ENCODE assay signal across 21 mouse cellular contexts in genomic region chr19:34517197-34517596, GRCm38 (mm10). TPM values are rescaled to one million over a fixed set of nuclear protein-coding genes. Genes with fewer than 3 reads are reported as not detected.
DNase-seq lines count a peak whose midpoint lies in the region; ATAC-seq and TF ChIP-seq lines count a peak whose summit lies in the region.
"Had no signal": no experiment of that assay in that cellular context is flagged by ENCODE, and none has a peak within 500 bp of the region (broad histone marks: within the 10 kb centered on the region; RNA-seq: fewer than 3 reads in every experiment).

No protein-coding gene starts in this region.

- H3K9ac ChIP-seq in intestine, embryonic 16.5 days (ENCODE audit: low read depth, low read length), result no peak overlapping the region
- H3K9ac ChIP-seq in intestine, embryonic 15.5 days, result no peak overlapping the region
- H3K9ac ChIP-seq in intestine, postnatal 0 days (ENCODE audit: low read depth, low read length), result no peak overlapping the region
- H3K9ac ChIP-seq: hindbrain, embryonic 12.5 days; limb, embryonic 13.5 days had no signal

- DNase-seq in lung, postnatal 10 days, result peak; percentile 25
- DNase-seq in lung, adult 2 months, result no peak
- DNase-seq in frontal cortex, postnatal 36 days (ENCODE audit: low spot score in 2 of 2), result no peak
- no peak for DNase-seq in urinary bladder, postnatal 10 days (ENCODE audit: low spot score)
- DNase-seq: cerebellum, adult 9-10 months; gastrocnemius, postnatal 10 days; layer of hippocampus, adult 9-11 months; right cerebral cortex, postnatal 14 days; thymus, postnatal 14 days had no signal

- H3K4me3 ChIP-seq in intestine, embryonic 16.5 days (ENCODE audit: low read length), result no peak overlapping the region
- H3K4me3 ChIP-seq in intestine, embryonic 15.5 days (replicated peaks), result no peak overlapping the region
- H3K4me3 ChIP-seq in lung, adult 2 months (replicated peaks; ENCODE audit: extremely low read depth, low read depth, low read length), result no peak overlapping the region
- H3K4me3 ChIP-seq in intestine, postnatal 0 days (ENCODE audit: low read depth, low read length), result no peak overlapping the region
- H3K4me3 ChIP-seq: forebrain, embryonic 10.5 days; hindbrain, embryonic 12.5 days; limb, embryonic 13.5 days had no signal

- no peaks in the 10 kb centered on the region for H3K9me3 ChIP-seq in intestine, embryonic 16.5 days (ENCODE audit: control insufficient read depth, low read length)
- H3K9me3 ChIP-seq in intestine, embryonic 15.5 days, result no peaks in the 10 kb centered on the region
- no peaks in the 10 kb centered on the region for H3K9me3 ChIP-seq in intestine, postnatal 0 days (ENCODE audit: control insufficient read depth)
- H3K9me3 ChIP-seq: forebrain, embryonic 10.5 days; hindbrain, embryonic 12.5 days; limb, embryonic 13.5 days had no signal

- H3K36me3 ChIP-seq in intestine, embryonic 16.5 days (ENCODE audit: control insufficient read depth, insufficient read depth, low read length), result no peaks in the 10 kb centered on the region
- H3K36me3 ChIP-seq in intestine, embryonic 15.5 days, result no peaks in the 10 kb centered on the region
- H3K36me3 ChIP-seq in intestine, postnatal 0 days (ENCODE audit: control insufficient read depth, insufficient read depth), result peaks cover 14% of the 10 kb centered on the region
- H3K36me3 ChIP-seq: hindbrain, embryonic 12.5 days had no signal

- 80% methylated on average over 3 of the region's 3 CpGs for WGBS in intestine, embryonic 16.5 days
- WGBS in intestine, embryonic 15.5 days, result 84% methylated on average over 3 of the region's 3 CpGs
- WGBS in lung, adult 2 months, result 51% methylated on average over 3 of the region's 3 CpGs
- WGBS in intestine, postnatal 0 days, result 59% methylated on average over 3 of the region's 3 CpGs

- no peak for TF ChIP-seq POLR2A in lung, adult 2 months (IDR thresholded peaks at IDR 0.05; ENCODE audit: borderline replicate concordance, extremely low read depth, low read depth, low read length)

- H3K4me2 ChIP-seq in intestine, embryonic 16.5 days (ENCODE audit: low read depth, low read length), result no peak overlapping the region
- no peak overlapping the region for H3K4me2 ChIP-seq in intestine, embryonic 15.5 days (replicated peaks)
- no peak overlapping the region for H3K4me2 ChIP-seq in intestine, postnatal 0 days (replicated peaks; ENCODE audit: low read depth)
- H3K4me2 ChIP-seq: hindbrain, embryonic 12.5 days; limb, embryonic 13.5 days had no signal

- no peaks in the 10 kb centered on the region; the same call in 1 of the 2 replicates for H3K4me1 ChIP-seq in intestine, embryonic 16.5 days (ENCODE audit: control insufficient read depth, insufficient read depth, low read length)
- H3K4me1 ChIP-seq in intestine, embryonic 15.5 days (replicated peaks), result no peaks in the 10 kb centered on the region
- peaks cover 8% of the 10 kb centered on the region; the same call in 1 of the 2 replicates for H3K4me1 ChIP-seq in lung, adult 2 months (ENCODE audit: control insufficient read depth, insufficient read depth, low read length)
- no peaks in the 10 kb centered on the region; the same call in none of the 2 replicates for H3K4me1 ChIP-seq in intestine, postnatal 0 days (replicated peaks; ENCODE audit: control insufficient read depth, insufficient read depth, low read length)
- H3K4me1 ChIP-seq: forebrain, embryonic 10.5 days; hindbrain, embryonic 12.5 days; limb, embryonic 13.5 days had no signal

- no peak for TF ChIP-seq CTCF in lung, adult 2 months (IDR thresholded peaks at IDR 0.05; ENCODE audit: insufficient read depth, low read length)
- no peak for TF ChIP-seq CTCF in intestine, postnatal 0 days (IDR thresholded peaks at IDR 0.05; ENCODE audit: low read depth)

- H3K27me3 ChIP-seq in intestine, embryonic 16.5 days (replicated peaks; ENCODE audit: control insufficient read depth, insufficient read depth, low read length), result no peaks in the 10 kb centered on the region
- H3K27me3 ChIP-seq in intestine, embryonic 15.5 days (replicated peaks), result no peaks in the 10 kb centered on the region
- H3K27me3 ChIP-seq in intestine, postnatal 0 days (replicated peaks; ENCODE audit: control insufficient read depth, insufficient read depth, low read length), result no peaks in the 10 kb centered on the region
- H3K27me3 ChIP-seq: hindbrain, embryonic 12.5 days; limb, embryonic 13.5 days; Patski had no signal

- peak overlapping the region; percentile 31; the same call in 1 of the 2 replicates for H3K27ac ChIP-seq in intestine, embryonic 16.5 days (ENCODE audit: low read length)
- H3K27ac ChIP-seq in intestine, embryonic 15.5 days, result no peak overlapping the region
- H3K27ac ChIP-seq in intestine, postnatal 0 days (ENCODE audit: low read depth, low read length), result peak overlapping the region; percentile 84
- H3K27ac ChIP-seq: forebrain, embryonic 10.5 days; hindbrain, embryonic 12.5 days; limb, embryonic 13.5 days; stomach, postnatal 0 days had no signal

- ATAC-seq in intestine, embryonic 16.5 days, result no peak
- no peak for ATAC-seq in intestine, embryonic 15.5 days
- no peak for ATAC-seq in intestine, postnatal 0 days
- 0 out of 2 replicates have a peak, but pooled peaks have one; percentile 22 for ATAC-seq in monocyte, adult 5-6 weeks (replicated peaks; ENCODE audit: insufficient number of reproducible peaks, low FRiP score, low TSS enrichment, poor library complexity, severe bottlenecking)
- ATAC-seq: inflammation-experienced regulatory T-cells, adult 6 months; midbrain, embryonic 16.5 days; Patski had no signal

RNA-seq across cellular contexts. Expression of gene Lipa, which starts 10.1 kb away (rescaled TPM):
- polyA plus RNA-seq in intestine, embryonic 16.5 days (2015; fragmentation: Nextera tagmentation; extraction: Ambion mirVana), result 39.9 and 42.2 TPM in 2 replicates
- polyA plus RNA-seq in intestine, embryonic 15.5 days (2015; fragmentation: Nextera tagmentation; extraction: Ambion mirVana), result 30.7 and 34.9 TPM in 2 replicates
- polyA plus RNA-seq in lung, adult 2 months (2012; rRNA removed), result 31.1 and 47.2 TPM in 2 replicates
- polyA plus RNA-seq in intestine, postnatal 0 days (2015; fragmentation: Nextera tagmentation; extraction: Ambion mirVana), result 191 and 206 TPM in 2 replicates
- total RNA-seq in monocyte, adult 5-6 weeks (2017), result 71.6 to 118 TPM (median 98.2 TPM) in 3 replicates

RNA-seq across cellular contexts. Expression of gene Ifit2, which starts 33.3 kb away (rescaled TPM):
- 5.7 and 5.8 TPM in 2 replicates for polyA plus RNA-seq in intestine, embryonic 16.5 days (2015; fragmentation: Nextera tagmentation; extraction: Ambion mirVana)
- 6.3 and 6.7 TPM in 2 replicates for polyA plus RNA-seq in intestine, embryonic 15.5 days (2015; fragmentation: Nextera tagmentation; extraction: Ambion mirVana)
- 3.8 and 6.3 TPM in 2 replicates for polyA plus RNA-seq in lung, adult 2 months (2012; rRNA removed)
- polyA plus RNA-seq in intestine, postnatal 0 days (2015; fragmentation: Nextera tagmentation; extraction: Ambion mirVana), result 13.1 and 15.1 TPM in 2 replicates
- total RNA-seq in monocyte, adult 5-6 weeks (2017), result 13.1 to 32.7 TPM (median 16.9 TPM) in 3 replicates

RNA-seq across cellular contexts. Expression of gene Ch25h, which starts 42.2 kb away (rescaled TPM):
- polyA plus RNA-seq in intestine, embryonic 16.5 days (2015; fragmentation: Nextera tagmentation; extraction: Ambion mirVana), result 3.6 and 4.0 TPM in 2 replicates
- 3.2 and 4.2 TPM in 2 replicates for polyA plus RNA-seq in intestine, embryonic 15.5 days (2015; fragmentation: Nextera tagmentation; extraction: Ambion mirVana)
- 22.9 and 32.8 TPM in 2 replicates for polyA plus RNA-seq in lung, adult 2 months (2012; rRNA removed)
- 3.2 and 3.5 TPM in 2 replicates for polyA plus RNA-seq in intestine, postnatal 0 days (2015; fragmentation: Nextera tagmentation; extraction: Ambion mirVana)
- total RNA-seq in monocyte, adult 5-6 weeks (2017), result not detected in 3 replicates
- total RNA-seq: megakaryocyte progenitor cell, adult 5-6 weeks had no signal
- polyA plus RNA-seq: Patski had no signal
